Mouse (Mus musculus) right cerebral cortex, adult 2 months (tissue): ENCODE data around the gene Vps16.
A peak's percentile ranks its signal among the peaks of the same experiment; 100 is the strongest.

Source experiments
- DNase-seq, 2 experiments: peaks; one replicate each; pipeline ENCODE4 v3.0.0; 2021 to 2022; ENCODE audit warnings: low spot score in 2 of 2

The Vps16 gene

DNA sequence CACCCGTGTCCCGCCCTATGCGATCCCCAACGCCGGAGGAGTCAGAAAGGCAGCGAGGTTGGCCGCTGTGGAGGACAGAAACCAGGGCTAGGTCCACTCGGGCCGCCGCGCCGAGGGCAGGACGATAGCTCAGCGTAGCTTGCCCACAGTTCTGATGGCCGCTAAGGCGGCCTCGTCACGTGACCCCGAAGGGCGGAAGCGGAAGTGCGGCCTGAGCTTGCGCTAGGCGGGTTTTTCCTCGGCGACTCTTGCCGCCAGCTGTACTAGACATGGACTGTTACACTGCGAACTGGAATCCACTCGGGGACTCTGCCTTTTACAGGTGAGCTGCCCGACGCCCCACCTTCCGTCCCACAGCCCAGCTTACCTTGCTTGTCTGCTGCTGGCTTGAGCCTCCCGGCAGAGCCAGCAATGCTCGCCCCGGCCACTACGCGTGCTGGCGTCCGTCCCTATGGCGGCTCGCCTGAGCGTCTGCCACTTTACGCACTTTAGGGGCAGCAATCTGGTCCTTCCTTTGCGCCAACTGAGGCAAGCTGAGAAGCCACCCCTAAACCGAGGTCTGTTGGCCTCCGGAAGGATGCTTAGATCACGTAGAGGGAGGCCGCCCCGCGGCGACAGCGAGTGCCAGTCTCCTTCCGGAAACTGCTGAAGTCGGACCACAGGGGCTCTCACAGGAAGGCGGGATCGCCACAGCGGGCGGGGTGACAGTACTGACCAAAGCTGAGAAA is at the start of gene Vps16, which contains the start of gene Pced1a:
Gene Vps16 (plus strand): TSS at position 214 of the 728 bp plus-strand sequence.
Gene Pced1a (minus strand): TSS at position 576 of the 728 bp plus-strand sequence.
- DNase-seq, result peak; percentile 92 to 94

DNA sequence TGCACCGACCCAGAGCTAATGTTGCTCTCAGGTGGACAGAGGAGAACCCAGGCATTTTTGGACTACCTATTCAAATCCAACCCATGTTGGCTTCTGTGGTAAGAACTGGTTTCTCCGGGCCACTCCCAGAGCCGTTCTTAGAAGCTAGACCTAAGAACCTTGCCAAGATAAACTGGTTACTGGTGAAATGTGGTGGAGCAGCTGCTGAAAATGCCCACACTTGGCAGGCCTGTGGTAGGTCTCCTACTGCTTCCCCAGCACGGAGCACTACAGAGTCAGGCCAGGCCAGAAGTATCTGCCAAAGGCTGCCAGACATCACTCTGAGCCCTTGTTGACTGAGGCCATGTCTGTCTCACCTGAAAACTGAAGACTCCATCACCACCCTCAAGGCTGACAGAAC is 49.2 kb upstream of the Vps16 start:
- no peak for DNase-seq

DNA sequence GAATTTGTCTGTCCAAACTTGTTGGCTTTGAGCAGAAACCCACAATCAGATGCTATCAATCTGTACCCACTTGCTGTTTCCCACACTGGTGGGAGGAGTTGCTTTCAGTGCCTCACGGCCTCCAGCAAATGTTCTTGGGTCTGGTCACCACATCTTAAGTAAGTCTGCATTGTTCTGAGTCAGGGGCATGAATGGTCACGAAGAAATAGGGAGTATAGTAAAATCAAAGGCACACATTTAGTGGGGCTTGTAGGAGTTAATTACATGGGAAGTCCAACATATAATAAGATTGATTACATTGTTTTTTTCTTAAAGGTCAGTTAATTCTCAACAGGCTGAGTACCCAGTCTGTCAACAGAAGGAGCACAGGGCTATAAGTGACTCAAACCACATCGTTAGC is 40.9 kb upstream of the Vps16 start:
- no peak for DNase-seq

DNA sequence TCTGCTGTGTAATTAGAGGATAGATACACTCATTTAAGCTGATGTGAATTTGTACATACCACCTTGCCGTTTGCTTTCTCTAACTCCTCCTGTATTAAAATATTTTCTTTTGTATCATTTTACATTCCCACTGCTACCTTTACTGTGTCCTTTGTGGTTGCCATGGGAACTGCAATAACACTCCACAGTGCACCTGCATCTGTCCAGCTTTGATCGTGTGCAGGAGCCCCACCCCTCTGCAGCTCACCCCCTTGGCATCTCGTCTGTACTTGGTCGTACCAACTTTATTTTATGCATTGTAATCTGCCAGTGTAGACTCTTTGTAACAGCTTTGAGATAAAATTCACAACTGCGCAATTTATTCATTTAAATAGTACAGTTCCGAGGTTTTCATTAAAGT is 40.2 kb upstream of the Vps16 start:
- no peak for DNase-seq

DNA sequence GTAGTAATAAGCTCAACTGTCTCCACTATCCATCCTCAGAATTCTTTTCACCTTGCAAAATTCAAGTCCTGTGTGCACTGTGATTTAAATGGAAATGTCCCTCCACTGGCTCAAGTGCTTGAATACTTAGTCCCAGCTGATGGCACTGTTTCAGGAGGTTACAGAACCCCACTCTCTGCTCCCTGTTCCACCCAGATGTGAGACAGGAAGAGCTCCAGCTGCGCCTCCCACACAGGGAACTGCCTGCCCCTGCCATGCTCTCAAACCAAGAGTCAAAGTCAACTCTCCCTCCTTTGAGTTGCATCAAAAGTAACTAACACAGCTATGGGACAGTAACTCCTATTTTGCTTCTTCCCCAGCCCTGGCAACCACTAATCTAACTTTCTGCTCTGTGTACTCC is 37.9 kb upstream of the Vps16 start:
- no peak for DNase-seq

DNA sequence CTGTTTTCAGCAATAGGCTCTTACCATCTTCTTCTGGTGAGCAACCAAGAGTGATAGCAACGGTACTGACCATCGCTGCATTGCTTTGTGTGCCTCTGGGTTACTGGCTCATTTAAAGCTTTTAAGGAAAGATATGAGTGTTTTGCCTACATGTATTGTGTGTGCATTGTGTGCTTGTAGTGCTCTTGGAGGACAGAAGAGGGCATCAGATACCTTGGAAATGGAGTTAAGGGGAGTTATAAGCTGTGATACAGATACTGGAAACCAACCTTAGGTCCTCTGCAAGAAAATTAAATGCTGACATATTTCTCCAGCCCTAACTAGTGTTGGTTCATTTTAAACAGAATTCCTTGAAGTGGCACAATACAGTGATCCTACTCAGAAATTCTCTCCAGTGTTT is 35.3 kb upstream of the Vps16 start:
- no peak for DNase-seq

DNA sequence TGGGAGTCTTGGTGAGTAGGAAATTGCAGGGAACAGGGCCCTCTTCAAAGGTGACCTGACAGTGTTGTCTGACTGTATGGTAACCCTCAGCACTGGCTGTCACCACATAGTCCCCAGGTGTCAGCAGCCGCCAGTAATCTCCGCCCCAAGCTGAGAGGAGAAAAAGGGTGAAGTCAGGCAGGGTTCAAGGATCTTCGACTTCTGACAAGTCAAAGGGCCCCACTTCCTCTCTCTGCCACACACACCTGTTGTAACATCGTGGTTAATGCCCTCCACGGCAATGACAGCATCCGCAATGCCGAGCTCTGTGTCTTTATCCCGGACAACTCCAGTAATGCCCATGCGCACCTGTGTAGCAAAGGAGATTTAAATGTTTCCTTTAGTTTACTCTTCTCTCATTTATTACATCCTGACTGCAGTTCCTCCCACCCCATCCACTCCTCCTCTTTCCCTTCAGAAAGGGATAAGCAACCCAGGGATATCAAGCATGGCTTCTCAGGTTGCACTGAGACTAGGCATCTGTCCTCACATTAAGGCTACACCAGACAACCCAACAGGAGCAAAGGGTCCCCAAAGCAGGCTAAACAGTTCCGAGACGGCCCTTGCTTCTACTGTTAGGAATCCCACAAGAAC is 33.0 kb upstream of the Vps16 start:
- no peak for DNase-seq

DNA sequence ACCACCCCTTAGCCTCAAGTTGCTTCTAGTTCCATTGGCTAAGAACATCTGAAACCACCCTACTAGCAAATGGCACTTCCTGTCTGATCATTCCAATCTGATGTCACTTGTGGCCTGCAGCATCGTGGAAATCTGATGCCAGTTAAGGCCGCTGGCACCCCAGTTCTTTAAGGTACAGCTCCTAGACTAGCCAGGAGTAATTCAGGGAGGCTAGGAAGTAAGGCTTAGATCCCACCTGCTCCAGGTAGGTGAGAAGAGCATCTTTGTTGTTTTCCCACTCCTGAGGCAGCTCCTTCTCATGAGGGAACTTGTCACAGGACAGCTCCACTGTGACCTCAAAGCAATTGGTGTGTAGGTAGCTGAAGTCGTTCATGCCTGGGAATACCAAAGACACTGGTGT is 31.3 kb upstream of the Vps16 start:
- DNase-seq, result no peak

DNA sequence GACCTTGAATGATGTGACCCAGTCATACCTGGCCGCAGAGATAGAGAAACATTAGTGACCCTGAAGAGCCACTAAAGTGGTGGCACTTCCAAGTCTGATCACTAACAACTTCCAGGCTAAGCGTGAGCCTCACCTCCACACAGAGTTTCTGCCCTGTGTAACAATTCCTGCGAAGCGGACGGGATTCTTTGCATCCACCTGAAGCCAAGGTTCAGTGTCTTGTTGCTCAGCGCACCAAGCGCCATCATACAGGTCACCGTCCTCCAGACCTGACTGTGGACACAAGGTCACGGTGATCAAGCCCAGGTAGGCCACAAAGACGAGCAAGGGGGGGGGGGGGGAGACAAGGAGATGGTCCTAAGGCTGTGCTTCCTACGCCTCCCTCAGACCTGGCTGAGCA is 28.4 kb upstream of the Vps16 start:
- DNase-seq, result no peak

DNA sequence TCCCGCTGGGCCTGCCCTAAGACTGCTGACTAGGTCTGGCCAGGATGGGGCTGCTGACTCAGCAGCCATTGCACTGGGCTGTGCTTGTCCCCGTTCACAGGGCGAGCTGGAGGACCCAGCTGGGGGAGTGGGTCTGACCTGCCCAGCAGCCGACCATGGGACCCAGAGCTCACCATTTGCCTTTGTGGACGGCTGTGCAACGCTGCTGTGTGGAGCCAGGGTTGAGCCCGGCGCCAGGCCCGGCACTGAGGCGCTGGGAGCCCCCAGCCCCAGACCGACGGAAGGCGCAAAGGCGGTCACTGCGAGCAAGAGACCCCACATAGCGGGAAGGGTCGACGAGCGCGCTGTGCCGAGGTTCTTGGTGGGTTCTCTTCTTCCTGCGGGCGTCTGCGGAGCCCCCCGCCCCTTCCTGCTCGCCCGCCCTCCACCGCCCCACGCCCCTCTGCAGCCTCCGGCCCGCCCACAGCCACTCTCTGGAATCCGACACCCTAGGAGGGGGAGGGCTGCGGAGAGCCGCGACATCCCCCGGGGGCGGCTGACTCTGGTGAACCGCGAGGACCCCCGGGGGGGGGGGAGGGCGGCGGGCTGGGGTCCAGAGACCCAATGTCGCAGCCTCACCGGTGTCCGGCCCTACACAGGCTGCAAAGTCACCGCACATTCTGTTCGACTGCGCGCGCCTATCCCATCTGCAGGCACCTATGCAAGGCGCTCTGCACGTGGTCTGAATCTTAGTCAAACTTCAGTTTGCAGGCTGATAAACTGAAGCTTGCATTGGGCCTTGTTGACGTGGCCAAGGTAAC is 26.8 kb upstream of the Vps16 start, which contains the start of gene Cpxm1:
Gene Cpxm1 (minus strand): TSS at position 389 of the 800 bp plus-strand sequence.
- no peak for DNase-seq

DNA sequence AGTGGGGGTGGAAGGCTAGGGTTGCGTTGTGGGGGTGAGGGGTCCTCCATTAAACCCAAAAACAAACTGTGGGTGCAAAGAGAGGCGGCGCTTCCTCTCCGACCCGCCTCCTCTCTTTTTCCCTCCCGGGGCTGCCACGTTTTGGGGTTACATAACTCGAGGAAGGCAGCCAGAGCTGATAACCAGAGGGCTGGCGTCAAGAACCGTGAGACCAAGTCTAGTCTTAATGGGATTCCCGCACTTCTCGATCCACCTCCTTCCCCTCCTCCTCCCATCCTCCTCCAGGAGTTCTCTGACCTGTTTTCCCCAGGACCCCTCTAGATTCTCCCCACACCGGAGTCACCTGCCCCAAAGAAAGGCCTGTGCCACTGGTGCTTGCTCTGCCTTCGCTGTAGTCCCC is 26.0 kb upstream of the Vps16 start:
- DNase-seq, result no peak

DNA sequence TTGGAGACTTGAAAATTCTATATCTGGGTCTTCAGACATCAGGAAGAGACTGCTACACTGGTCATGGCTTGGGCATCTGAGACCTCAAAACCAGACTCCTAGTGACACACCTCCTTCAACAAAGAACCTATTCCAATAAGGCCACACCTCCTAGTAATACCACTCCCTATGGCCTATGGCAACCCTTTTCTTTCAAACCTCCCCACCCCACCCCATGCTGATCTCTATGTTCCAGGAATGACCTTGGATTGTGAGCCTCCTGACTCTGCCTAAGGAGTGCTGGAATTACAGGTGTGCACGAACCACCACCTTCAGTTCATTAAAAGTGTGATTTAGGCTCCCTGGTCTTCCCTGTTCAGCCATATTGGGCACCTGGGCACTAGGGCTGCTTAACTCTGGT is 24.1 kb upstream of the Vps16 start:
- no peak for DNase-seq

DNA sequence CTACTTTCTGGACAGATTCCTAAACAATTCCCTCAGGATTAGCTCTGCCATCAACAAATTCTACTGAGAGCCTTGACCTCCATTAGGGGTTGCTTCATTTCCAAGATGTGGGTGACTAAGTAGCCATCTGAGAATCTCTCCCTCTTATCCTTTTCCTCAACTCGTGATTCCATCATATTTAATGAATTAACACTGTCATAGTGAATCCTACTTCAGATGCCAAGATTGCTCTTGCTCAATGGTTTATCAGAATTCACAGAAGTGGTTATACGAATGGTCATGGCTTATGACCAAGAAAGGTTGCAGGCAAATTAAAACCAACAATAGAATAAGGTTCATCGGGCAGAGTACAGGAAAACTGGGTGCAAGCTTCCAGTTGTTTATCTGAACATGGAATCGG is 22.2 kb upstream of the Vps16 start:
- no peak for DNase-seq

DNA sequence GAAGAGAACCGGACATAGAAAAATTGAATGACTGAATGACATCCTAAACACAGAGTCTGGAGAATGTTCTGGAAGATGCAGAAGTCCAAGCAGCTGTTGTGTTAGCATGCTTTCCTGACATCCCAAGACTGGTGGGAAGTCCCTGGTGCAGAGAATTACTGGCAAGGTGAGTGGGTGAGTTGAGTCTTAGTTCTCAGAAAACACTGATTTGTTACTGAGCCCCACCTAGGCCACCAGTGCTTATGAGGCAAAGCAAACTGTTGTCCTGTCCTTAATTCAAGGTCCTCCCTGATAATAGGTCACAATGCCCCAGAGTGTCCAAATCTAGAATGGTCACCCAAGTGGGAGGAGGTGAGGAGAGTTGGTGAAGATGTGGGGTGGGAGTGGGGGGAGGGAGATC is 19.2 kb upstream of the Vps16 start, which contains the start of the genes Gm28372 and 1700020A23Rik:
Gene Gm28372 (plus strand): TSS at position 301 of the 400 bp plus-strand sequence.
Gene 1700020A23Rik (plus strand): TSS at position 321 of the 400 bp plus-strand sequence.
- DNase-seq, result no peak

DNA sequence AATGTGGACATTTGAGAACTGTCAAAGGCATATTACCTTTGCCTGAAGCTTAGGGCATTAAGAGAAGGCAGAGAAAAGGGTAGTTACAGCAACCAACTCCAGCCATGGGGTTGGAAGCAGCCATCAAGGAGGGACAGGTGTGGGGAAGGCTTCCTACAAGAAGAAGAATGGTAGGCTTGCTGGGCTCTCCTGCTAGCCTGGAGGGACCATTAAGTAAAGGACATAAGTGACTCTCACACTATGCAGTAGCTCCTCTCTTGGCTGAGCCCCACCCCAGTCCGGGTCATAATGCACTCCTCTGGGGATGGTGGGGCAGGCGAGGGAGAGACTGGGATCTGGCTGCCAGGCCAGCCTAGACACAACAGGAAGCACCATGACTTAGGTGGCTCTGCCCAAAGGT is 18.0 kb upstream of the Vps16 start, which contains the start of gene Tmem239:
Gene Tmem239 (plus strand): TSS at position 301 of the 400 bp plus-strand sequence.
- no peak for DNase-seq

DNA sequence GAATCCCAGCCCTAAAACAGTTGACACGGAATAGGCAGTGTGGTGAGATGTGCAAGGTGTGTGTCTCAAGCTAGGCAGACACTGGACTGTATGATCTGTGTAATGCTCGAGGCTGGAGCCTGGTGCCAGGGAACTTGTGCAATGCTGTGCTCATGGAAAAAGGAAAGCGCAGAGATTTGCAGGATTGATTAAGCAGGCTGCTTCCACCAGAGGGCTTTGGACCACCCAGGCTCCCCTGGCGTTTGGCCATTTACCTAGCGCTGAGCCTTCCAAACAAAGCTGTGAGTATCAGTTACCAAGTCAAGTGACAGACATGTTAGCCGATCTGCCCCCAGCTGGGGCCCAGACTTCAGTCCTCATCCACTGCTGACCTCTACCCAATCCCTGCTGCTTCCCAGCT is 15.9 kb upstream of the Vps16 start:
- no peak for DNase-seq

DNA sequence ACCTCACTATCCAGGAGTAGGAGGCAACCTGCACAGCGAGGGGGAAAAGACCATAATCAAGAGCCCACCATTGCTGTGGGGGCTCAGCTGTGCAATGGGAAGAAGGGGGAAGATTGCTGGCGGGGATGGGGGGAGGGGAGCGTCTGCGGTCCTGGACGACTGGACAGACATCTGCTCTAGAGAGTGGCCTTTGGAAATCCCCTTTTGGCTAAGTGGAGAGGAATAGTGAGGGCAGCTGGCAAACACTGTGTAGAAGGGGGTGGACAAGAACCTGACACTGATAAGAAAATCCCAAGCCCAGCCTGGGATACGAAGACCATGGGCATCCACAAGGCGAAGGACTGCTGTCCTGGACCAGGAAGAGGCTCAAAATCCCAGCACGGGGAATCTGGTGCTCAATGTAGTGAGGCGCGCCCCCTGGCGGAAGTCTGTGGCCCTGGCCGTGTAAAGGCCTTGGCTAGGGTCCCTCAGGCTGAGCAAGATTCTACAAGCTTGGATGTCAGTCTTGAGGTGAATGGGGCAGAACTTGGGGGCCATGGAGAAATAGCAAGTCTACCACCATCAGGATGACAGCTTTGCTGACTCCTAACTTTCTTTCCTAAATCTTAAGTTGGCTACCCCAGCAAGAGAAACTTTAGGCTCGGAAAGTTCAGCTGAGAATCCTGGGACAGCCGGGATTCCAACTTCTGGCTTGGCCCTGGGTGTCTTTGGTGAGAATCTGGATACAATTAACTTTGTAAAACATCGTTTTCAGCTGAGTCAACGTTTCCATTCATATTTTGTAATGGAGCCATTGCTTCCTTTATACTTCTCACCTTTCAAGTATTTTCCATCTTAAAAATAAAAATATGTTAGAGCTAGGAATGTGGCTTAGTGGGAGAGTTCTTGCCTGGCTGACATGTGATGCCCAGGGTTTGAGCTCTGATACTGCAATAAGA is 12.3 kb upstream of the Vps16 start:
- peak; percentile 80 to 81 for DNase-seq

DNA sequence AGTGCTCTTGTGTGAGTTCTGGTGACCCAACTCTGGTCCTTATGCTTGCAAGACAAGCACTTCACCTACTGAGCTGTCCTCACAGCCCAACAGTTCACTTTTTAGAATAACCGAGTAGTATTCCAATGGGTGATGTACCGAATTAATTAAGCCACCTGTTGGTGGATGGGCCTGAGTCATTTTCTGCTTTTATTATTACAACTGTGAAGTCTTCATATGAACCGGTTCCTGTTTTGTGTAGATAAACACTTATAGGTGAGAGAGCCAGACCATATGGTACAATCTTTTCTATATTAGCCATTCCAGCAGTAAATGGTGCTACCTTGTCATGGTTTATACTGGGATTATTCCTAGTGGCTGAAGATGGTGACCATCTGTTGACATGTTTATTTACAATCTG is 11.4 kb upstream of the Vps16 start:
- DNase-seq, result no peak

DNA sequence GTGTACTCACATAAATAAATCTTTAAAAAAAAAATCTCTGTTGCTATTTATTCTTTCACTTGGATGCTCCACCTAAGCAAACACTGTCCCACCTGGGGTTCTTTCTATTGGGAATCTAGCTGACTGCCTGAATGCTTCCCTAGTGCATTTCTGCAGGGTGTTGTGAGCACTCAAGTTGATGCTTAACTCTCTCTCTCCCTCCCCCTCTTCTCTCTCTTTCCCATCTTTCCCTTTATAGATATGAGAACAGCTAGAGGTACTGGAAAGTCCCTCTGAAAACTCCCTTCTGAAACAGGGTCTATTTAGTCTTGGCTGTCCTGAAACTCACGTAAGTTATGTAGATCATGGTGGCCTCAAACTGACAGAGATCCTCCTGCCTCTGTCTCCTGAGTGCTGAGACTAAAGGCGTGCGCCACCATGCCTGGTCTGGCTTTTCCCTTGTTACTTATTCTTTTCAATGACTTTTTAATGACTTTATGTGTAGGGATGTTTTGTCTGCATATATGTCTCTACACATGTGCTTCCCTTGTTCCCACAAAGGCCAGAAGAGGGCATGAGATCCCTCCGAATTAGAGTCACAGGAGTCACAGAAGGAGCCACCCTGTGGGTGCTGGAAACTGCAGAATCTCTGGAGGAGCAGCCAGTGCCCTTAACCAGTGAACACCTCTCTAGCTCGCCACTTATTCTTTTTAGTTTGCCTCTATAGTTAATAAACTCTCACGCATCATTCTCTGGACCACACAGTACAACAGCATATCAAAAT is 9.9 kb upstream of the Vps16 start:
- DNase-seq, result no peak
